In the genomic region with DNA sequence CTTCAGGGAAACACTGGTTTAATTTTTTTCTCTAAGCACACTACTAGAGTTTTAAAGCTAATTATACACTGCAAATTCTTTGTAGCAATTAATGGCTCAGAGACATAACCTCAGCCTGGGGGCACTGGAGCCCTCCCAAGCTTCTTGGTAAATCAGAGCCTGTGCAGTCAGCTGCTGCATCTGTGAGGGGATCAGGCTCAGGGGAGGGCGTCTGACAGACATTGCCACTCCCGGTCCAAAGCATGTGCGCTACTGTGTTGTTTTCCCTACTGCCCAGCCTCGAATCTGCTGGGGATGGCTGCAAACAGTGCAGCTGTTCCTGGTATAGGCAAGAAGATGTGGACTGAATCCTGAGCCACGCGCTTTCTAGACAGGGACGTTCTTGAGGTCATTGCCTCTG, we compare ENCODE assay signal across 13 mouse cellular contexts.
DNase-seq lines count a peak whose midpoint lies in the region; ATAC-seq lines count a peak whose summit lies in the region.
"Had no signal": no experiment of that assay in that cellular context is flagged by ENCODE, and none has a peak within 500 bp of the region (broad histone marks: within the 10 kb centered on the region; RNA-seq: fewer than 3 reads in every experiment).

No protein-coding gene starts in this region.

- ATAC-seq in forebrain, embryonic 12.5 days (ENCODE audit: low FRiP score), result no peak; the same call in 1 of the 2 replicates
- no peak for ATAC-seq in forebrain, embryonic 11.5 days (replicated peaks; ENCODE audit: low FRiP score)
- no peak for ATAC-seq in kidney, embryonic 16.5 days (ENCODE audit: low FRiP score, low TSS enrichment)
- ATAC-seq in hindbrain, embryonic 13.5 days (ENCODE audit: low FRiP score), result no peak

- no peaks in the 10 kb centered on the region for H3K9me3 ChIP-seq in forebrain, embryonic 12.5 days
- no peaks in the 10 kb centered on the region for H3K9me3 ChIP-seq in forebrain, embryonic 11.5 days (ENCODE audit: control insufficient read depth, low read length)
- no peaks in the 10 kb centered on the region for H3K9me3 ChIP-seq in kidney, embryonic 16.5 days (ENCODE audit: low read length)
- H3K9me3 ChIP-seq in hindbrain, embryonic 13.5 days, result no peaks in the 10 kb centered on the region
- H3K9me3 ChIP-seq: G1E; midbrain, embryonic 12.5 days had no signal

- no peak overlapping the region for H3K4me2 ChIP-seq in forebrain, embryonic 12.5 days
- H3K4me2 ChIP-seq in forebrain, embryonic 11.5 days (ENCODE audit: low read depth, low read length, severe bottlenecking), result no peak overlapping the region
- no peak overlapping the region for H3K4me2 ChIP-seq in kidney, embryonic 16.5 days (replicated peaks; ENCODE audit: low read depth, low read length)
- H3K4me2 ChIP-seq in hindbrain, embryonic 13.5 days, result 0 out of 2 replicates have a peak overlapping the region, but pooled peaks have one; percentile 6
- H3K4me2 ChIP-seq: midbrain, embryonic 12.5 days had no signal

- no peak for DNase-seq in forebrain, embryonic 11.5 days (ENCODE audit: low spot score)
- DNase-seq in kidney, adult 11 months, result no peak
- DNase-seq in brain, adult 2 months (ENCODE audit: low read depth, low spot score), result peak; percentile 61
- no peak for DNase-seq in embryo, embryonic 9.5 days (ENCODE audit: extremely low spot score)
- no peak for DNase-seq in right cerebral cortex, postnatal 14 days
- DNase-seq: cerebellum, adult 11-12 months; lung, adult 2 months; thymus, adult 2 months had no signal

- H3K36me3 ChIP-seq in forebrain, embryonic 12.5 days (replicated peaks), result no peaks in the 10 kb centered on the region
- H3K36me3 ChIP-seq in forebrain, embryonic 11.5 days (ENCODE audit: control insufficient read depth, insufficient read depth, low read length), result no peaks in the 10 kb centered on the region
- H3K36me3 ChIP-seq in kidney, embryonic 16.5 days (ENCODE audit: insufficient read depth, low read length), result no peaks in the 10 kb centered on the region
- no peaks in the 10 kb centered on the region for H3K36me3 ChIP-seq in hindbrain, embryonic 13.5 days
- H3K36me3 ChIP-seq: G1E; midbrain, embryonic 12.5 days had no signal

- H3K27ac ChIP-seq in forebrain, embryonic 12.5 days, result 0 out of 2 replicates have a peak overlapping the region, but pooled peaks have one; percentile 42
- no peak overlapping the region for H3K27ac ChIP-seq in forebrain, embryonic 11.5 days (ENCODE audit: low read depth, low read length)
- no peak overlapping the region; the same call in 1 of the 2 replicates for H3K27ac ChIP-seq in kidney, embryonic 16.5 days (ENCODE audit: low read length)
- H3K27ac ChIP-seq in hindbrain, embryonic 13.5 days, result 0 out of 2 replicates have a peak overlapping the region, but pooled peaks have one; percentile 23
- H3K27ac ChIP-seq: midbrain, embryonic 12.5 days had no signal

- no peak overlapping the region for H3K4me3 ChIP-seq in forebrain, embryonic 12.5 days (replicated peaks)
- no peak overlapping the region for H3K4me3 ChIP-seq in forebrain, embryonic 11.5 days (ENCODE audit: low read depth, low read length)
- H3K4me3 ChIP-seq in kidney, embryonic 16.5 days (ENCODE audit: low read length), result no peak overlapping the region
- no peak overlapping the region for H3K4me3 ChIP-seq in hindbrain, embryonic 13.5 days
- H3K4me3 ChIP-seq: midbrain, embryonic 12.5 days had no signal

- H3K27me3 ChIP-seq in forebrain, embryonic 12.5 days, result no peaks in the 10 kb centered on the region; the same call in 1 of the 2 replicates
- H3K27me3 ChIP-seq in forebrain, embryonic 11.5 days (ENCODE audit: control insufficient read depth, insufficient read depth, low read length), result no peaks in the 10 kb centered on the region
- H3K27me3 ChIP-seq in kidney, embryonic 16.5 days (ENCODE audit: insufficient read depth, low read length), result no peaks in the 10 kb centered on the region
- H3K27me3 ChIP-seq in hindbrain, embryonic 13.5 days, result no peaks in the 10 kb centered on the region

- 65% methylated on average over 7 of the region's 7 CpGs for WGBS in forebrain, embryonic 12.5 days
- 68% methylated on average over 7 of the region's 7 CpGs for WGBS in forebrain, embryonic 11.5 days
- 33% methylated on average over 7 of the region's 7 CpGs for WGBS in kidney, embryonic 16.5 days
- WGBS in hindbrain, embryonic 13.5 days, result 44% methylated on average over 7 of the region's 7 CpGs

- H3K9ac ChIP-seq in forebrain, embryonic 12.5 days, result no peak overlapping the region
- no peak overlapping the region for H3K9ac ChIP-seq in forebrain, embryonic 11.5 days (ENCODE audit: low read length)
- H3K9ac ChIP-seq in kidney, embryonic 16.5 days (replicated peaks; ENCODE audit: low read length), result 0 out of 2 replicates have a peak overlapping the region, but pooled peaks have one; percentile 25
- H3K9ac ChIP-seq in hindbrain, embryonic 13.5 days, result peak overlapping the region; percentile 29; the same call in 1 of the 2 replicates
- H3K9ac ChIP-seq: midbrain, embryonic 12.5 days had no signal

- H3K4me1 ChIP-seq in forebrain, embryonic 12.5 days, result peaks cover 5% of the 10 kb centered on the region
- H3K4me1 ChIP-seq in forebrain, embryonic 11.5 days (replicated peaks; ENCODE audit: control insufficient read depth, insufficient read depth, low read length), result no peaks in the 10 kb centered on the region
- H3K4me1 ChIP-seq in kidney, embryonic 16.5 days (ENCODE audit: insufficient read depth, low read length), result peaks cover 48% of the 10 kb centered on the region
- peaks cover 15% of the 10 kb centered on the region for H3K4me1 ChIP-seq in hindbrain, embryonic 13.5 days (replicated peaks)

Comparison
In these comparisons a context has a peak if more than half of its experiments do, and no peak if none do; other contexts are left out.
1. H3K27ac ChIP-seq: peak in forebrain, embryonic 12.5 days (single experiment) and hindbrain, embryonic 13.5 days (single experiment); none in forebrain, embryonic 11.5 days (single experiment) and kidney, embryonic 16.5 days (single experiment).
2. H3K9ac ChIP-seq: peak in kidney, embryonic 16.5 days (single experiment) and hindbrain, embryonic 13.5 days (single experiment); none in forebrain, embryonic 12.5 days (single experiment) and forebrain, embryonic 11.5 days (single experiment).